Mouse (Mus musculus): Measurements from ENCODE around the gene Clpp.

- TF ChIP-seq POLR2A (IDR thresholded peaks at IDR 0.05; ENCODE audit: borderline replicate concordance, extremely low read depth, insufficient read depth, insufficient read length, poor library complexity, severe bottlenecking) (no peak), CTCF (IDR thresholded peaks at IDR 0.05; ENCODE audit: borderline replicate concordance, extremely low read depth, insufficient read depth, insufficient read length) (no peak)
These were observed 20.0 kb upstream of the Clpp start for GRCm38 (mm10) chr17:56970081-56970480.

Data from brain, embryonic 14.5 days (tissue).